Mouse (Mus musculus): Measurements from ENCODE around the gene Ptcra.
A peak's percentile ranks its signal among the peaks of the same experiment; 100 is the strongest.
"Not testable (repeated sequence)": the region's sequence is repeated elsewhere in the genome, so short reads cannot be mapped to it uniquely, and the experiment has no call there.

Ptcra gene

GRCm38 (mm10) chr17:46771616-46772015 is 8.1 kb upstream of the Ptcra start:
- DNase-seq (ENCODE audit: low spot score in 2 of 2) = no peak

GRCm38 (mm10) chr17:46771025-46771424 is 7.5 kb upstream of the Ptcra start:
- no peak for DNase-seq (ENCODE audit: low spot score in 2 of 2)

- no peak for DNase-seq (ENCODE audit: low spot score in 2 of 2)
Measured at GRCm38 (mm10) chr17:46770546-46770945, 7.0 kb upstream of the Ptcra start.

GRCm38 (mm10) chr17:46767868-46768267 is 4.4 kb upstream of the Ptcra start:
- DNase-seq (ENCODE audit: low spot score in 2 of 2) = no peak

- DNase-seq (ENCODE audit: low spot score in 2 of 2) = not testable (repeated sequence)
Measured at GRCm38 (mm10) chr17:46764916-46765315, 1.4 kb upstream of the Ptcra start.

- no peak for DNase-seq (ENCODE audit: low spot score in 2 of 2)
Measured at GRCm38 (mm10) chr17:46758753-46759152, 4.8 kb downstream of the Ptcra start.

GRCm38 (mm10) chr17:46751794-46752556 is 11.5 kb downstream of the Ptcra start, which contains the start of gene Cnpy3:
Cnpy3 (minus strand) TSS chr17:46752214.
- peak; percentile 92 to 96 for DNase-seq (ENCODE audit: low spot score in 2 of 2)

GRCm38 (mm10) chr17:46751056-46751793 is 12.3 kb downstream of the Ptcra start:
- no peak for DNase-seq (ENCODE audit: low spot score in 2 of 2)

- no peak for DNase-seq (ENCODE audit: low spot score in 2 of 2)
Measured at GRCm38 (mm10) chr17:46750580-46750979, 12.9 kb downstream of the Ptcra start.

- no peak for DNase-seq (ENCODE audit: low spot score in 2 of 2)
Measured at GRCm38 (mm10) chr17:46749282-46749681, 14.2 kb downstream of the Ptcra start.

GRCm38 (mm10) chr17:46747806-46748205 is 15.7 kb downstream of the Ptcra start:
- DNase-seq (ENCODE audit: low spot score in 2 of 2) = no peak

- DNase-seq (ENCODE audit: low spot score in 2 of 2) = no peak
Measured at GRCm38 (mm10) chr17:46747234-46747633, 16.3 kb downstream of the Ptcra start.

- DNase-seq (ENCODE audit: low spot score in 2 of 2) = no peak
Measured at GRCm38 (mm10) chr17:46745506-46745905, 18.0 kb downstream of the Ptcra start.

GRCm38 (mm10) chr17:46742986-46743385 is 20.5 kb downstream of the Ptcra start:
- DNase-seq (ENCODE audit: low spot score in 2 of 2) = no peak

GRCm38 (mm10) chr17:46741305-46741704 is 22.2 kb downstream of the Ptcra start:
- no peak for DNase-seq (ENCODE audit: low spot score in 2 of 2)

GRCm38 (mm10) chr17:46736160-46736559 is 27.4 kb downstream of the Ptcra start:
- no peak for DNase-seq (ENCODE audit: low spot score in 2 of 2)

GRCm38 (mm10) chr17:46735287-46735686 is 28.2 kb downstream of the Ptcra start:
- DNase-seq (ENCODE audit: low spot score in 2 of 2) = no peak

- DNase-seq (ENCODE audit: low spot score in 2 of 2) = no peak
Measured at GRCm38 (mm10) chr17:46734055-46734454, 29.5 kb downstream of the Ptcra start.

- peak in 1 of 2 experiments; percentile 43 for DNase-seq (ENCODE audit: low spot score in 2 of 2)
Measured at GRCm38 (mm10) chr17:46728904-46729318, 34.6 kb downstream of the Ptcra start, which contains the start of gene Gnmt. Gnmt (minus strand) TSS chr17:46729168.

GRCm38 (mm10) chr17:46728496-46728895 is 35.0 kb downstream of the Ptcra start:
- DNase-seq (ENCODE audit: low spot score in 2 of 2) = no peak

- no peak for DNase-seq (ENCODE audit: low spot score in 2 of 2)
Measured at GRCm38 (mm10) chr17:46728021-46728420, 35.5 kb downstream of the Ptcra start.

GRCm38 (mm10) chr17:46727271-46727670 is 36.2 kb downstream of the Ptcra start:
- no peak for DNase-seq (ENCODE audit: low spot score in 2 of 2)

Data from urinary bladder, adult 18-20 months (tissue).